Mouse (Mus musculus): ENCODE measurements around the gene Akr1b7. TPM values are rescaled to one million over a fixed set of nuclear protein-coding genes. Genes with fewer than 3 reads are reported as not detected.
"Not testable (repeated sequence)": the region's sequence is repeated elsewhere in the genome, so short reads cannot be mapped to it uniquely, and the experiment has no call there.

Akr1b7 gene
- polyA plus RNA-seq, 1 experiment from 2014 or later: not detected

GRCm38 (mm10) chr6:34395897-34396296 is 16.2 kb upstream of the Akr1b7 start:
- no peaks in the 10 kb centered on the region for H3K27me3 ChIP-seq
- H3K4me1 ChIP-seq (replicated peaks): no peaks in the 10 kb centered on the region
- no peak for ATAC-seq
- no peak overlapping the region for H3K9ac ChIP-seq (replicated peaks)
- no peaks in the 10 kb centered on the region for H3K9me3 ChIP-seq
- peaks cover 10% of the 10 kb centered on the region for H3K36me3 ChIP-seq
- 80% methylated on average over 5 of the region's 5 CpGs for WGBS
- no peak overlapping the region for H3K4me2 ChIP-seq (replicated peaks)
- H3K4me3 ChIP-seq (replicated peaks): no peak overlapping the region
- H3K27ac ChIP-seq: no peak overlapping the region

- H3K27me3 ChIP-seq: no peaks in the 10 kb centered on the region
- no peak overlapping the region for H3K9ac ChIP-seq (replicated peaks)
- H3K27ac ChIP-seq: no peak overlapping the region
Observed at GRCm38 (mm10) chr6:34398431-34398830, 13.7 kb upstream of the Akr1b7 start.

GRCm38 (mm10) chr6:34399606-34400220 is 12.4 kb upstream of the Akr1b7 start:
- no peak overlapping the region for H3K4me3 ChIP-seq (replicated peaks)
- no peaks in the 10 kb centered on the region for H3K4me1 ChIP-seq (replicated peaks)
- H3K9me3 ChIP-seq: no peaks in the 10 kb centered on the region
- no peaks in the 10 kb centered on the region for H3K27me3 ChIP-seq
- no peak overlapping the region for H3K4me2 ChIP-seq (replicated peaks)
- H3K36me3 ChIP-seq: no peaks in the 10 kb centered on the region
- no peak overlapping the region for H3K27ac ChIP-seq
- ATAC-seq: no peak
- 87% methylated on average over 13 of the region's 13 CpGs for WGBS
- H3K9ac ChIP-seq (replicated peaks): no peak overlapping the region

More at GRCm38 (mm10) chr6:34398431-34398830, 13.7 kb upstream of the Akr1b7 start:
- Histone ChIP-seq H3K4me2 (replicated peaks) (no peak overlapping the region), H3K4me1 (replicated peaks) (no peaks in the 10 kb centered on the region), H3K4me3 (replicated peaks) (no peak overlapping the region), H3K36me3 (peaks cover 4% of the 10 kb centered on the region; the same call in 1 of the 2 replicates), H3K9me3 (no peaks in the 10 kb centered on the region)
- WGBS: 93% methylated on average over 6 of the region's 6 CpGs
- ATAC-seq: no peak

DNA sequence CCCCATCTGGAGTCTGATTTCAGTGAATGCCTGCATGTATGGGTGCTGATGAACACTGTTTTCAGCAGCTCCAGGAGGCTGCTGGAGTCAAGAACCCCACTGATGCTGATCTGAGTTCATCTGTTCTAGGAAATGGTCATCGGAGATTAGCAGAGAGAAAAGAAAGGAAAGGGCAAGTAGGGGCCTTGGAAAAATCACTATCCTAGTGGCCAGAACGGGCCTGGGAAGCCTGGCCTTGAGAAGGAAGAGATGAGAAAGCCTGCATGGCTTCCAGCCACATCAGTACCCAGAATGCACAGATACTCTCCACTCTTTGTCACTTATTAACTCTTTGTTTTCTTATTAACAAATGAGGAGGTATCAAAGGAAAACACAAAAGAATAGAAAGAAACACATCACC is 11.4 kb upstream of the Akr1b7 start:
- 82% methylated on average over 2 of the region's 2 CpGs for WGBS
- no peak overlapping the region for H3K27ac ChIP-seq
- no peaks in the 10 kb centered on the region for H3K27me3 ChIP-seq
- ATAC-seq: no peak
- H3K4me1 ChIP-seq (replicated peaks): no peaks in the 10 kb centered on the region
- no peaks in the 10 kb centered on the region for H3K36me3 ChIP-seq
- no peak overlapping the region for H3K9ac ChIP-seq (replicated peaks)
- no peak overlapping the region for H3K4me3 ChIP-seq (replicated peaks)
- H3K4me2 ChIP-seq (replicated peaks): no peak overlapping the region
- H3K9me3 ChIP-seq: no peaks in the 10 kb centered on the region

DNA sequence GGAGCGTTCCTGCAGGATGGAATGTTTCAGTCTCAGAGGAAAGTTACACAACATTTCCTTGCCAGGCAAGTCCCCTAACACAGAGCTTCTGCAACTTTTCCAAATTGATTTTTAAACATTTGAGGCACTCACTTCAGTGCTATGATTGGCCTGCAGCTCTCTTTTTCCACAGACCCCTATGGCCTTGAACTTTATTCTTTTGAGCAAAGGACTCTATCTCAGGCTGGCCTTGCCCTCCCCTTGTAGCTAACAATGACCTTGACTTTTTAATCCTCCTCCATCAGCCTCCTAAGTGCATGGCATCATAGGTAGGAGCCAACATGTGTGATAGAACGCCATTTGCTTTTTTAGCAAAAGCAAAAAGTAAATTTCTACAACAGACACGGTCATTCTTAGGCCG is 5.4 kb upstream of the Akr1b7 start:
- Histone ChIP-seq H3K27ac (no peak overlapping the region), H3K36me3 (no peaks in the 10 kb centered on the region), H3K9me3 (no peaks in the 10 kb centered on the region), H3K4me1 (replicated peaks) (no peaks in the 10 kb centered on the region), H3K27me3 (no peaks in the 10 kb centered on the region), H3K9ac (replicated peaks) (no peak overlapping the region), H3K4me2 (replicated peaks) (no peak overlapping the region), H3K4me3 (replicated peaks) (no peak overlapping the region)
- no peak for ATAC-seq
- 94% methylated on average over 4 of the region's 4 CpGs for WGBS

DNA sequence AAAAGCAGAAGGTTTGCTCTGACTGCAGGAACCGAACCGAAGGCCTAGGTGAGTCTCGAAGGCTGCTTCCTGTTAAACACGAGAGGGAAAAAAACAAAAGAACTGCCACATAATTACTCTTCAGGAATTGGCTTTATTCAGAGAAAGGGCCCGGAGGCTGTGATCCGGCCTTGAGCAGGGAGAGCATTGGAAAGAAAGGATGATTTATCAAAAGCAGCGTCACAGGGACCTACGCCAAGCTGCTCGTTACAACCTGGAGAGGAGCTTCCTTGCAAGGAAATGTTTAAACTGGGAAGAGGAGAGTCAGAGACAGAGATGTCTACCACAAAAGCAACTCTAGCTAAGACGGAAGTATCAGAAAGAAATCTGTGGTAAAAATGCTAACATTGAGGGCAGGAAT is 4.7 kb upstream of the Akr1b7 start:
- H3K27me3 ChIP-seq: no peaks in the 10 kb centered on the region
- H3K27ac ChIP-seq: no peak overlapping the region
- H3K4me3 ChIP-seq (replicated peaks): no peak overlapping the region
- H3K4me2 ChIP-seq (replicated peaks): no peak overlapping the region
- H3K4me1 ChIP-seq (replicated peaks): no peaks in the 10 kb centered on the region
- no peak for ATAC-seq
- no peak overlapping the region for H3K9ac ChIP-seq (replicated peaks)
- WGBS: 90% methylated on average over 10 of the region's 10 CpGs
- H3K9me3 ChIP-seq: no peaks in the 10 kb centered on the region
- no peaks in the 10 kb centered on the region for H3K36me3 ChIP-seq

DNA sequence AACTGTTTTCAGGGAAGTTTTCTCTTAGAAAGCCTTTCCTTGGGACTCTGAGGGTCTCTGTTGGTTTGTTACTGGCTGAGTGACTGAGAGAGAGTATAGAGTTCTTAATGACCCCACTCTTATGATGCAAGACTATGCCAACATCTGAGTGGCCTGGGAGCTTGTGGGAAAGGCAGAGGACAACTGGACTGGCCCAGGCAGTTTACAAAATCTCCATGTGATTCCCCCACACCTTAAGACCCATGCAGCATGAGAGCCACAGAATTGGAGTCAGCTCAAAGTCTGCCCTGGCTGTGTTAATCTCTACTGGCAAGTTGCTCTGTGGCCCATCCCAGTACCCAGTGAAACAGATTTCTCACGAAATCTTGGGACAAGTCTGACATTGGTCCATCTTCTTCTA is 554 bp downstream of the Akr1b7 start:
- H3K36me3 ChIP-seq: no peaks in the 10 kb centered on the region
- no peaks in the 10 kb centered on the region for H3K4me1 ChIP-seq (replicated peaks)
- no peaks in the 10 kb centered on the region for H3K9me3 ChIP-seq
- ATAC-seq: no peak
- H3K4me2 ChIP-seq (replicated peaks): no peak overlapping the region
- WGBS: 71% methylated on average over 1 of the region's 1 CpGs
- no peaks in the 10 kb centered on the region for H3K27me3 ChIP-seq
- no peak overlapping the region for H3K9ac ChIP-seq (replicated peaks)
- no peak overlapping the region for H3K27ac ChIP-seq
- no peak overlapping the region for H3K4me3 ChIP-seq (replicated peaks)

GRCm38 (mm10) chr6:34413386-34413785 is 1.3 kb downstream of the Akr1b7 start:
- not testable (repeated sequence) for ATAC-seq; H3K4me1 ChIP-seq (replicated peaks)
- 89% methylated on average over 1 of the region's 1 CpGs for WGBS

DNA sequence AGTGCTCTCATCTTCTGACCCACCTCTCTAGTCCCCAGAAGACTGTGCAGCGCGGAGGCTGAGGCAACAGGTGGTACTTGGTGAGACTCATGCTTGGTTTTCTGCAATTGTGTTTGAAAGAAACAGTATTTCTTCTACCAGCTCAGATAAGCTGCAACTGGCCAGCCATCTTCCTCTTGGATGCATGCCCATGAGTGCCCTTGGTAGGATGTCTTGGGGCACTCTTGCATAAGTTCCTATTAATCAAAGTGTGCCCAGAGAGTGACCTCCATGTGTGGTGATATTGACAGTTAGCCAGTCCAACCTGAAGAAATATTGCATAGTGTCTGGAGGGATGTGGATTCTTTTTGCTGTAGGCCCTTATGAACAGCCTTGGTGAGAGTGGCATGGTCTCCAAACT is 4.4 kb downstream of the Akr1b7 start:
- Histone ChIP-seq H3K4me2 (replicated peaks) (no peak overlapping the region), H3K9ac (replicated peaks) (no peak overlapping the region), H3K4me3 (replicated peaks) (no peak overlapping the region), H3K27ac (no peak overlapping the region), H3K27me3 (no peaks in the 10 kb centered on the region), H3K4me1 (replicated peaks) (no peaks in the 10 kb centered on the region), H3K36me3 (no peaks in the 10 kb centered on the region), H3K9me3 (no peaks in the 10 kb centered on the region)
- 95% methylated on average over 2 of the region's 2 CpGs for WGBS
- no peak for ATAC-seq

More at GRCm38 (mm10) chr6:34413386-34413785, 1.3 kb downstream of the Akr1b7 start:
- H3K4me2 ChIP-seq (replicated peaks); H3K27me3 ChIP-seq; H3K36me3 ChIP-seq; H3K9ac ChIP-seq (replicated peaks); H3K9me3 ChIP-seq; H3K4me3 ChIP-seq (replicated peaks); H3K27ac ChIP-seq: not testable (repeated sequence)

- Histone ChIP-seq H3K4me1 (replicated peaks) (no peaks in the 10 kb centered on the region), H3K9ac (replicated peaks) (no peak overlapping the region), H3K4me2 (replicated peaks) (no peak overlapping the region), H3K27me3 (no peaks in the 10 kb centered on the region), H3K9me3 (no peaks in the 10 kb centered on the region), H3K27ac (no peak overlapping the region), H3K4me3 (replicated peaks) (no peak overlapping the region), H3K36me3 (no peaks in the 10 kb centered on the region)
- no peak for ATAC-seq
Observed at GRCm38 (mm10) chr6:34419071-34419470, 6.9 kb downstream of the Akr1b7 start.

DNA sequence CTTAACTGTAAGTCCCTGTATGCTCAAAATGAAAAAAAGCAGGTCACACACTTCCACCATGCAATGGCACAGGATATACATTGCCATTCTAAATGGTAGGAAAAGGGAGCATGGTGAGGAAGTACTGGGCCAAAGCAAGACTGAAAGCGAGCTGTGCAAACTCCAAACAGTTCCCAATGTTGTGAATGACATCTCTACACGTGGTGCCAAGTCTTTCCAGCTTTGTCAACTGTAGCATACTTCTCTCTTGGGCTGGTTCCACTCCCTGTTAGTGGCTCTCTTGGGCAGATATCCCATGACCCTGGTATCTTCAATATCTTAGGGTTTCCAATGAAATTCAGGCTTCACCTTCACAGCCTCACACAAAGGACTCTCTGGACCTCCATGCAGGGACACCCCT is 26.9 kb downstream of the Akr1b7 start:
- Histone ChIP-seq H3K4me3 (replicated peaks) (no peak overlapping the region), H3K27ac (no peak overlapping the region), H3K4me2 (replicated peaks) (no peak overlapping the region), H3K27me3 (no peaks in the 10 kb centered on the region), H3K9me3 (no peaks in the 10 kb centered on the region), H3K9ac (replicated peaks) (no peak overlapping the region), H3K4me1 (replicated peaks) (no peaks in the 10 kb centered on the region), H3K36me3 (no peaks in the 10 kb centered on the region)
- 76% methylated on average over 2 of the region's 2 CpGs for WGBS
- ATAC-seq: no peak

GRCm38 (mm10) chr6:34441556-34442257 is 29.6 kb downstream of the Akr1b7 start:
- Histone ChIP-seq H3K27ac (no peak overlapping the region), H3K4me1 (replicated peaks) (no peaks in the 10 kb centered on the region), H3K4me3 (replicated peaks) (no peak overlapping the region), H3K36me3 (no peaks in the 10 kb centered on the region), H3K9me3 (no peaks in the 10 kb centered on the region), H3K4me2 (replicated peaks) (no peak overlapping the region), H3K9ac (replicated peaks) (no peak overlapping the region), H3K27me3 (no peaks in the 10 kb centered on the region)
- no peak for ATAC-seq
- 71% methylated on average over 9 of the region's 9 CpGs for whole genome bisulfite sequencing

DNA sequence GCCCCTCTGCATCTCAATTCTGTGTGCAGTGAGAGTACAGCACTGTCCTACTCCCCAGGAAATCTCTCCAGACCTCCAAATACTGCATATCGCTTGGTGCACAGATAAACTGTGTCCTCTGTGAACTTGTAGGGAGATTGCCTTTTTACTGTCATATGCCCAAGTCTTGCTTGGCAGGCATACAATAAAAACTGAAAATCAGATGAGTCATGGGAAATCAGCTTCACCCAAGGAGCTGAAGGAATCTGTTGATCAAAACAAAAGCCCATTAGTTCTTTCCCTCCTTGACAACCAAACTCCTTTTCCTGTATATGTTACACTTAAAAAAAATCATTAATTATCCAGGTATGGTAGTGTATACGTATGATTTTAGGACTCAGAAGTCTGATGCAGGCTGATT is 31.7 kb downstream of the Akr1b7 start:
- Histone ChIP-seq H3K9me3 (no peaks in the 10 kb centered on the region), H3K4me1 (replicated peaks) (no peaks in the 10 kb centered on the region), H3K4me2 (replicated peaks) (no peak overlapping the region), H3K27me3 (no peaks in the 10 kb centered on the region), H3K27ac (no peak overlapping the region), H3K4me3 (replicated peaks) (no peak overlapping the region), H3K36me3 (no peaks in the 10 kb centered on the region), H3K9ac (replicated peaks) (no peak overlapping the region)
- 84% methylated on average over 2 of the region's 2 CpGs for WGBS
- ATAC-seq: no peak

Data from midbrain, embryonic 13.5 days (tissue).